35 mouse cellular contexts compared by ENCODE assay signal in the genomic region with DNA sequence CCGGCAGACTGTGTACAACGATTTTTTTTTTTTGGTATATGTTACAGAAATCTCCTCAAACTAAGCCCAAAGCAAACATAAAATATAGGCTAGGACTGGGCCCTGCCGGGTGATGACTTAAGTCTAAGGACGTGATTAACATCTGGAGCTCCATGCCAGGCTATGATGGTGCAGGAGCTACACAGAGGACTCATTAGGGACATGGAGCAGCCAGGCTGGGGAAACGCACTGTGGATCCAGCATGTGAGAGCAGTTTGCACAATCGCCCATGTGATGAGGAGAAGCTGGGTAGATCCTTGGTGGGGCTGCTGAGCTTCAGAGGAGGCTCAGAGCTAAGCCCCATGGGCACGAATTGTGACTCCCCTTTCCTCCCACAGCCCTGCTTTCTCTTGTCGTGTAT. TPM values are rescaled to one million over a fixed set of nuclear protein-coding genes. Genes with fewer than 3 reads are reported as not detected.
"Had no signal": no experiment of that assay in that cellular context is flagged by ENCODE, and none has a peak within 500 bp of the region (broad histone marks: within the 10 kb centered on the region; RNA-seq: fewer than 3 reads in every experiment).

No protein-coding gene starts in this region.

- H3K36me3 ChIP-seq: heart, embryonic 10.5 days; heart, embryonic 12.5 days; hindbrain, embryonic 13.5 days; hindbrain, embryonic 15.5 days; kidney, embryonic 15.5 days; limb, embryonic 12.5 days; liver, embryonic 13.5 days; liver, embryonic 15.5 days had no signal

- H3K4me1 ChIP-seq: hindbrain, embryonic 13.5 days; hindbrain, embryonic 15.5 days; kidney, embryonic 15.5 days; liver, embryonic 15.5 days had no signal

- H3K27me3 ChIP-seq: heart, embryonic 12.5 days; hindbrain, embryonic 13.5 days; hindbrain, embryonic 15.5 days; kidney, embryonic 15.5 days; limb, embryonic 12.5 days; liver, embryonic 13.5 days; liver, embryonic 15.5 days had no signal

- H3K27ac ChIP-seq: heart, embryonic 10.5 days; hindbrain, embryonic 13.5 days; hindbrain, embryonic 15.5 days; hindbrain, postnatal 0 days; kidney, embryonic 15.5 days; kidney, postnatal 0 days; limb, embryonic 12.5 days; liver, embryonic 13.5 days; liver, embryonic 15.5 days had no signal

- H3K9me3 ChIP-seq: heart, embryonic 10.5 days; hindbrain, embryonic 13.5 days; hindbrain, embryonic 15.5 days; kidney, embryonic 15.5 days; liver, embryonic 13.5 days; liver, embryonic 15.5 days had no signal

- H3K4me3 ChIP-seq: heart, embryonic 10.5 days; heart, embryonic 12.5 days; hindbrain, embryonic 13.5 days; hindbrain, embryonic 15.5 days; kidney, embryonic 15.5 days; limb, embryonic 12.5 days; liver, embryonic 13.5 days; liver, embryonic 15.5 days had no signal

- DNase-seq: gastrocnemius, postnatal 25 days; heart, postnatal 10 days; kidney, adult 11 months; kidney, adult 2 months; kidney, adult 9 months; kidney, postnatal 14 days; kidney, postnatal 36 days; layer of hippocampus, adult 9-11 months; layer of hippocampus, postnatal 36 days; left cerebral cortex, postnatal 4 days; liver; liver, embryonic 13.5 days had no signal

RNA-seq across cellular contexts. Expression of a gene that starts 14.0 kb away (rescaled TPM):
- total RNA-seq: gastrocnemius, postnatal 25 days; heart, adult 18-20 months; heart, adult 8-10 months; heart, postnatal 10 days; heart, postnatal 25 days; hematopoietic stem cell, adult 5-6 weeks; hindbrain, postnatal 0 days; layer of hippocampus, adult 18-20 months; layer of hippocampus, adult 8-10 months; layer of hippocampus, postnatal 14 days; layer of hippocampus, postnatal 36 days; left cerebral cortex, adult 18-20 months; left cerebral cortex, postnatal 10 days; left cerebral cortex, postnatal 25 days; left cerebral cortex, postnatal 4 days had no signal
- polyA plus RNA-seq: heart, embryonic 12.5 days; heart, embryonic 14.5 days; heart, embryonic 16.5 days; hindbrain, embryonic 11.5 days; hindbrain, embryonic 15.5 days; hindbrain, postnatal 0 days; kidney, embryonic 15.5 days; limb, embryonic 12.5 days; liver, embryonic 11.5 days; liver, embryonic 13.5 days; liver, embryonic 15.5 days had no signal
